Mouse (Mus musculus) heart, embryonic 12.5 days (tissue): Measurements from ENCODE around the gene Gnb1l. TPM values are rescaled to one million over a fixed set of nuclear protein-coding genes. Genes with fewer than 3 reads are reported as not detected.
"Not testable (repeated sequence)": the region's sequence is repeated elsewhere in the genome, so short reads cannot be mapped to it uniquely, and the experiment has no call there.

ENCODE experiments used
- ATAC-seq: fragments of 200-750 bp; cut with Nextera tagmentation; 2 replicates; pipeline ENCODE4 v1.8.0; 2017; ENCODE audit warnings: moderate TSS enrichment, moderate library complexity; ENCODE audit not compliant: insufficient number of reproducible peaks, low FRiP score
- H3K27ac ChIP-seq: fragments of 300-500 bp; sonication (generic); 2 replicates; pipeline ENCODE4 v1.5.1; 2016; ENCODE audit warnings: mild to moderate bottlenecking, moderate library complexity; ENCODE audit not compliant: poor library complexity, severe bottlenecking
- H3K27me3 ChIP-seq: fragments of 300-500 bp; sonication (generic); replicated peaks from 2 replicates; pipeline ENCODE4 v1.6.1; 2016; ENCODE audit warnings: mild to moderate bottlenecking, moderate library complexity
- H3K36me3 ChIP-seq: fragments of 300-500 bp; sonication (generic); 2 replicates; pipeline ENCODE4 v1.6.1; 2016; ENCODE audit warnings: mild to moderate bottlenecking, moderate library complexity
- H3K4me1 ChIP-seq: fragments of 300-500 bp; sonication (generic); replicated peaks from 2 replicates; pipeline ENCODE4 v1.6.1; 2016; ENCODE audit warnings: mild to moderate bottlenecking
- H3K4me2 ChIP-seq: fragments of 300-500 bp; sonication (generic); 2 replicates; pipeline ENCODE4 v1.6.1; 2016; ENCODE audit warnings: mild to moderate bottlenecking, moderate library complexity
- H3K4me3 ChIP-seq: fragments of 300-500 bp; sonication (generic); 2 replicates; pipeline ENCODE4 v1.5.1; 2016; ENCODE audit warnings: mild to moderate bottlenecking
- H3K9ac ChIP-seq: fragments of 300-500 bp; sonication (generic); 2 replicates; pipeline ENCODE4 v1.6.1; 2016; ENCODE audit warnings: mild to moderate bottlenecking, moderate library complexity
- H3K9me3 ChIP-seq: fragments of 300-500 bp; sonication (generic); replicated peaks from 2 replicates; pipeline ENCODE4 v1.6.1; 2016; ENCODE audit warnings: mild to moderate bottlenecking, moderate library complexity
- WGBS: fragments of 180-500 bp; shearing (Covaris S2); methylation state at CpG from one replicate; pipeline ENCODE4 v1.1.7; 2016; 5-methylcytosine and 5-hydroxymethylcytosine counted together
- polyA plus RNA-seq: library from polyadenylated mRNA; unstranded; fragments of >200 nt; fragmentation: Nextera tagmentation; extraction: Ambion mirVana; gene quantifications from 2 replicates; pipeline ENCODE4 v1.2.1, GENCODE M21; 2016

The Gnb1l gene
- polyA plus RNA-seq, 1 experiment from 2014 or later, result 7.8 TPM

DNA sequence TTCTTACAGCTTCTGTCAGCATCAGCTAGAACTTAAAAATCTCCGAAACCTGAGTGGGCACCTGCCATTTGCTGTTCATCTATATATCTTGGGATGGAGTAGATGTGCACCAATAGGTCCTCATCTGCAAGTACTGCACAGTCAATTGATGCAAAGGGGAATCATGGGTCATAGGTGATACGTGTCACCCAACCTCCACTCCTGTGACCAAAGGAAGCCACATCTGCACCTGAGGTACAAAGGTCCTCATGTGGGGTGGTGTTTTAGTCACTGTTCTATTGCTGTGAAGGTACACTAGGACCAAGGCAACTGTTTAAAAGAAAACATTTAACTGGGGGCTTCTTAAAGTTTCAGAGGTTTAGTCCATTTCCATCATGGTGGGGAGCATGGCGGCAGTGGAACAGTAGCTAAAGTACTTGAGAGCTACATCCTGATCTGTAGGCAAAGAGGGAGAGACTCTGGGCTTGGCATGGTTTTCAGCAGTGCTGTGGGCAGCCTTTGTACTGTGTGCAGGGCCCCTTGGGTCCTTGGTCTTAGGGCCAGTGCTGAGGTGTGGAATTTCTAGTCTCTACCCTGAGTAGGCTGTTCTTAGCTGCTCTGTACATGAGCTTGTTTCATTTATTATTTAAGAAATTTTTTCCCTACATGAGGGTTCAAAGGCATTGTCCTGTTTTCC lies 8.1 kb downstream of the Gnb1l start:
- Histone ChIP-seq H3K9me3 (no peaks in the 10 kb centered on the region), H3K4me1 (peaks cover 19% of the 10 kb centered on the region), H3K9ac (no peak overlapping the region), H3K27me3 (peaks cover 6% of the 10 kb centered on the region; the same call in 1 of the 2 replicates), H3K4me3 (no peak overlapping the region), H3K27ac (no peak overlapping the region), H3K4me2 (no peak overlapping the region), H3K36me3 (peaks cover 12% of the 10 kb centered on the region)
- WGBS, result 91% methylated on average over 3 of the region's 3 CpGs
- ATAC-seq, result no peak

DNA sequence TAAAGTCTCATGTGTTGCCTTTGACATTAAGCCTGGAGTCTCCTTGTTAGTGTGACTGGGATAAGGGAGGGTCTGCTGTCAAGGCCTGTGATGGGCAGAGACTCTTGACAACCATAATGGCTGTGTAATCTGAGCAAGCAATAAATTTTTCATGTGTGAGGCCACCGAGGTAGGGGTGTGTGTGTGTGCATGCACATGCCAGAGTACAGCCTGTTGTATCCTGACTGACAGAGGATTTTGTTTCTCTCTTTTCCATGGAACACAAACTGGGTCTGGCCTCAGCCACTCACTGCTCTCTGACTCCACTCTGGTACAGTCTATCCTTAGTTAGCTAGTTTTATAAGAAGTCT lies 8.7 kb downstream of the Gnb1l start:
- no peak for ATAC-seq

DNA sequence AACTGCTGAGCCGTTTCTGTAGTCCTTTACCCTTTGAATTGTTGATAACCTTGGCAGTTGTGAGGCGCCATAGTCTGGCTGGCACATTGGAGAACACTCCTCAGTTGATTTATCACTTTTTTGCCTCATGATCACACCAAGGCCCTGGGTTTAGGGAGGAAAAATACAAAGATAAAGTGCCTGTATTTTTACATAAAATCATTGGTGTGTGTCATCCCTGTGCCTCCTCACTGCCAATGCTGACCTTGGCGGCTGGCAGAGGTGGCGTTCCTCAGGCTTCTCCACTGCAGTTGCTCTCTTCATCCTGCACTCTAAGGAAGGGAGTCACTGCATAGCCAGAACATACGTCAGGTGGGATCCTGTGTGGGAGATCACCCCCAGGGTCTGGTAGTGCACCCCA lies 13.2 kb downstream of the Gnb1l start:
- no peak overlapping the region for H3K4me2 ChIP-seq
- ATAC-seq, result no peak
- H3K9me3 ChIP-seq, result no peaks in the 10 kb centered on the region
- H3K9ac ChIP-seq, result no peak overlapping the region
- H3K4me1 ChIP-seq, result peaks cover 16% of the 10 kb centered on the region
- H3K36me3 ChIP-seq, result no peaks in the 10 kb centered on the region
- 71% methylated on average over 5 of the region's 5 CpGs for WGBS
- H3K4me3 ChIP-seq, result no peak overlapping the region
- peaks cover 6% of the 10 kb centered on the region; the same call in 1 of the 2 replicates for H3K27me3 ChIP-seq
- H3K27ac ChIP-seq, result no peak overlapping the region

More for the DNA sequence above, 8.7 kb downstream of the Gnb1l start:
- H3K9me3 ChIP-seq, result no peaks in the 10 kb centered on the region
- H3K4me3 ChIP-seq, result no peak overlapping the region
- peaks cover 7% of the 10 kb centered on the region; the same call in 1 of the 2 replicates for H3K36me3 ChIP-seq
- no peak overlapping the region for H3K9ac ChIP-seq
- H3K4me1 ChIP-seq, result peaks cover 17% of the 10 kb centered on the region
- no peak overlapping the region for H3K4me2 ChIP-seq
- H3K27me3 ChIP-seq, result peaks cover 6% of the 10 kb centered on the region; the same call in 1 of the 2 replicates
- no peak overlapping the region for H3K27ac ChIP-seq
- WGBS, result 60% methylated on average over 1 of the region's 1 CpGs

DNA sequence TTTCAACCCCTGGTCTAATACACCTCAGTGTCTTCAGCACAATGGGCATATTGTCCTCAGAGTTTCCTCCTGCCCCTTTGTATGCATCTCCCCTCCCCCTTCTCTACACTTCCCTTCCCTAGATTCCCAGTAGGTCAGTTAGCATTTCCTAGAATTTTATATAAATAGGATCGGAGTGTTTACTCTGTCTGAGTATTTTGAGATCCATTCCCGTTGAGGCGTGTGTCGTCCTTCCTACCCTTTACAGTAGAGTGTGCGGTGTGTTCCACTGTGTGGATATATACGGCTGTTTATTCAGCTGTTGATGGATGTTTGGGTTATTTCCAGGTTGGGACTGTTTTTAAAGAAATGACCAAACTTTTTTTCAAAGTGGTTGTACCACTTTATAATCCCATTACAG lies 15.0 kb downstream of the Gnb1l start:
- no peak overlapping the region for H3K9ac ChIP-seq

DNA sequence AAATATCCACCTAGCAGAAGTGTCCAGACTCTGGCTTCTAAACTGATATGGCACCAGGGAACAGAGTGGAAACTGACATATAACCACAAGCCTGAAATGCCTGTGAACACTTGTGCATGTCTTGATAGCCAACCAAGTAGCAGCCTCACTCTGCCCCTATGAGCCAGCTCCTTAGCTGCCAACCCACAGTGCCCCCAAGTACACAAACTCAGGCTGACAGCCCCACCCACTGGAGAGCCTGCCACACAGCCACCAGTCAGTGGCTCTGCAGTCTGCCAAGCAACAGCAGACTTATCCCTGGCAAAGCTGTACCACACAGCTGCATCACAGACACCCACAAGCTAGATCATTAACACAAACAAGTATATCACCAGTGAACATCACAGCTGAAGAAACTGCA lies 19.6 kb downstream of the Gnb1l start:
- H3K4me2 ChIP-seq, result no peak overlapping the region
- no peaks in the 10 kb centered on the region for H3K4me1 ChIP-seq
- no peak overlapping the region for H3K4me3 ChIP-seq
- H3K9me3 ChIP-seq, result no peaks in the 10 kb centered on the region
- no peak for ATAC-seq
- H3K27me3 ChIP-seq, result no peaks in the 10 kb centered on the region
- H3K27ac ChIP-seq, result no peak overlapping the region
- H3K36me3 ChIP-seq, result no peaks in the 10 kb centered on the region
- no peak overlapping the region for H3K9ac ChIP-seq

More for the DNA sequence above, 15.0 kb downstream of the Gnb1l start:
- 58% methylated on average over 6 of the region's 6 CpGs for WGBS
- no peak overlapping the region for H3K4me2 ChIP-seq
- H3K27me3 ChIP-seq, result no peaks in the 10 kb centered on the region; the same call in 1 of the 2 replicates
- H3K27ac ChIP-seq, result no peak overlapping the region
- no peaks in the 10 kb centered on the region for H3K36me3 ChIP-seq
- no peaks in the 10 kb centered on the region for H3K9me3 ChIP-seq
- H3K4me1 ChIP-seq, result peaks cover 16% of the 10 kb centered on the region
- no peak for ATAC-seq
- no peak overlapping the region for H3K4me3 ChIP-seq

DNA sequence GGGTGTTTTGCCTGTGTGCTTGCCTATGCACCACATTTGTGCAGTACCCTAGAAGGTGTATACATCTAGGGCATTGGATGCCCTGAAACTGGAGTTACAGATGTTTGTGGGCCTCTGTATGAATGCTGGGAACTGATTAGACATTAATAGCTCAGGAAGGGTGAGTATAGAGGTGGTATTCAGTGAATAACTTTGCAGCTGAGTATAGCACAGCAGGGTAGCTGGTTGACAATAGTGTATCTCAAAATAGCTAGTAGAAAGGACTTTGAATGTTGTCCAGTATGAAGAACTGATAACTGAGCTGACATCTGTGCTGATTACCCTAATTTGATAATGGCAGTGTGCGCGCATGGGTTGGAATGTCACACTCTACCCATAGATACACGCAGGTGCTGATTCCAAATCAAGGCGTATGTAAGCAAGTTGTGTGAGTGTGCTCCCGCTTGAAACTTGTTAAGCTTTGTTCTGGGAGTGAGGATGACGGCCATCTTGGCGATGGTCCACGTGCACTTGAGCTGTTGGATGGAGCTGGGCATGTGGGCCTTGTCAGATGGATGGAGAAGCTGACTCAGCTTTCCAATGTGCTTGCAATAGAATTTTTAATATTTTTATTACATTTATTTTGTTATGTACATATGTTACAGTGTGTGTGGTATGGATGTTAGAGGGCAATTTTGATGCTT lies 25.2 kb downstream of the Gnb1l start:
- no peak overlapping the region for H3K4me3 ChIP-seq
- H3K4me1 ChIP-seq, result no peaks in the 10 kb centered on the region; the same call in 1 of the 2 replicates
- whole genome bisulfite sequencing, result 64% methylated on average over 8 of the region's 8 CpGs
- H3K9me3 ChIP-seq, result peaks cover 3% of the 10 kb centered on the region; the same call in 1 of the 2 replicates
- no peaks in the 10 kb centered on the region for H3K36me3 ChIP-seq
- no peak overlapping the region for H3K4me2 ChIP-seq
- ATAC-seq, result no peak
- peak overlapping the region; percentile 16; the same call in 1 of the 2 replicates for H3K27ac ChIP-seq
- H3K27me3 ChIP-seq, result no peaks in the 10 kb centered on the region
- no peak overlapping the region for H3K9ac ChIP-seq

DNA sequence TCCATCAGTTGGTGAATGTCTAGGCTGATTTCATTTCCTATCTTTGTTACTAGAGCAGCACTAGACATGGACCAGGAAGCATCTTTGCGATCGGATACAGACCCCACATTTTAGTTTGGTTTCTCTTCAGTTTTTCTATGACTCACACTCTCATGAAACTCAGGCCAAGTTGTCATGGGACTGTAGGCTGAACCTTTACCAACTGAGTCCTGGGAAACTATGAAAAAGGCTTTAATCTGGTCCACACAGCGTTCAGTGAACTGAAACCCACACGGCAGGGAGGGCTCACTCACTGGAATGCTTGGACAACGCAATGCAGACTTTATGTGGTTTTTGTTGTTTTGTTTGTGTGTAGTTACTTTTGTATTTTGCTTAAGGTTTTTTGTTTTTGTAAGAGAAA lies 30.1 kb downstream of the Gnb1l start:
- H3K9me3 ChIP-seq, result peaks cover 9% of the 10 kb centered on the region
- WGBS, result 90% methylated on average over 5 of the region's 5 CpGs
- no peak for ATAC-seq

DNA sequence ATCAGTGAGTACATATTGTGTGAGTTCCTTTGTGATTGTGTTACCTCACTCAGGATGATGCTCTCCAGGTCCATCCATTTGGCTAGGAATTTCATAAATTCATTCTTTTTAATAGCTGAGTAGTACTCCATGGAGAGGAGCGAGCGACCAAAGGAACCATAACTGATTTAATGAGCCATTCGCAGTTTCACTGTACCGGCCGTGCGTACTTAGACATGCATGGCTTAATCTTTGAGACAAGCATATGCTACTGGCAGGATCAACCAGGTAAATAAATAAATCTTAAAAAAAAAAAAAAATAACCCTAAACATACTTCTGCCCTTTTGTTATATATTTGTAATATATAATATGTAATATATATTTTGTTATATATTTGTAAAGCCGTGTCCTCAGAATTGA lies 34.5 kb downstream of the Gnb1l start:
- not testable (repeated sequence) for H3K27ac ChIP-seq, H3K4me3 ChIP-seq, H3K27me3 ChIP-seq, H3K4me1 ChIP-seq, H3K9ac ChIP-seq, H3K9me3 ChIP-seq, H3K36me3 ChIP-seq, H3K4me2 ChIP-seq
- 93% methylated on average over 7 of the region's 7 CpGs for WGBS
- peak; percentile 100 for ATAC-seq

More for the DNA sequence above, 30.1 kb downstream of the Gnb1l start:
- Histone ChIP-seq H3K27ac (no peak overlapping the region), H3K4me2 (no peak overlapping the region), H3K9ac (no peak overlapping the region), H3K4me1 (no peaks in the 10 kb centered on the region; the same call in 1 of the 2 replicates), H3K4me3 (no peak overlapping the region), H3K27me3 (no peaks in the 10 kb centered on the region), H3K36me3 (no peaks in the 10 kb centered on the region)

DNA sequence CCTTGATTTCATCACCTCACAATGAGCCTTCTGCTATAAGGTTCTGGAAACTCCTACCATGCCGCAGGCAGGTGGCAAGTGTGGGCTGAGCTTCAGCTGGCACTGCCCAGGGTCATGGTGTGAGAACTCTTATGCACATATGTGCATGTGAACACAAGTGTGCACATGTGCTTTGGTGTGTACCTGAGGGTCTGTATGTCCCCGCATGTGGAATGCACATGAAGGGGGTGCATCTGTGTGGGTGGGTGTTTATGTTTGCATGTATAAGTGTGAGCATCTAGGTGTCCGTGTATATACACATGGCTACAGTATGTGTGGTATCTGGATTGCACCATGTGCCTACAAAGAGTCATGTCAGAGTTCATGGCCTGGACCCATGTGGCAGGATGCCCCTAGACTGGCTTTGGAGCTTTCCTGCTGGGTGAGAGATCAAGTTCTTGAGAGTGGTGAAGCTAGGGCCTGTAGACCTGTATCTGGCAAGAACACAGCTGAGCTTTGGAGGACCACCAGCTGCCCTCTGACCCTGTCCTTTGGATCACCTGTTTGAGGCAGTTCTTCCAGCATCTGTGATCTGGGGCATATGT lies 39.0 kb downstream of the Gnb1l start:
- 85% methylated on average over 3 of the region's 3 CpGs for WGBS
- ATAC-seq, result no peak
- Histone ChIP-seq H3K36me3 (no peaks in the 10 kb centered on the region), H3K9me3 (no peaks in the 10 kb centered on the region), H3K4me2 (no peak overlapping the region), H3K4me3 (no peak overlapping the region), H3K9ac (no peak overlapping the region), H3K27ac (no peak overlapping the region), H3K4me1 (peaks cover 9% of the 10 kb centered on the region; the same call in 1 of the 2 replicates), H3K27me3 (peaks cover 20% of the 10 kb centered on the region; the same call in 1 of the 2 replicates)

DNA sequence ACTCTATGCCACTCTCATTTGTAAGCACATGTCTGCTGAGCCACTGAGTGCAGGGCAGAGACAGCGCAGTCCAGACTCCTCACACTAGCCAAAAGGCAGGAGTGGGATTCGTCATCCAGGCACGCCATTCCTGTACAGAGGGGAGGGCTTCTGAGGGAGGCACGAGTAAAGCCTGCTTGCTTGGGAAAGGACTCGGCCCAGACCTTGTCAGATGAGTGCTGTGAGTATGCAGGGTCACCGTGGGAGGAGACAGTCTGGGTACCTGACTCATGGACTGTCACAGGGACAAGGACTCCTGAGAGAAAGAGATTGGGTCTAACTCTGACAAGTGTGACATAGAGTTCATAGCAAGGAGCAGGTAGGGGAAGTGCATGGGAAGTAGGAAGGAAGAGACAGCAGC lies 40.8 kb downstream of the Gnb1l start:
- ATAC-seq, result no peak
- H3K9ac ChIP-seq, result no peak overlapping the region
- WGBS, result 45% methylated on average over 6 of the region's 6 CpGs

DNA sequence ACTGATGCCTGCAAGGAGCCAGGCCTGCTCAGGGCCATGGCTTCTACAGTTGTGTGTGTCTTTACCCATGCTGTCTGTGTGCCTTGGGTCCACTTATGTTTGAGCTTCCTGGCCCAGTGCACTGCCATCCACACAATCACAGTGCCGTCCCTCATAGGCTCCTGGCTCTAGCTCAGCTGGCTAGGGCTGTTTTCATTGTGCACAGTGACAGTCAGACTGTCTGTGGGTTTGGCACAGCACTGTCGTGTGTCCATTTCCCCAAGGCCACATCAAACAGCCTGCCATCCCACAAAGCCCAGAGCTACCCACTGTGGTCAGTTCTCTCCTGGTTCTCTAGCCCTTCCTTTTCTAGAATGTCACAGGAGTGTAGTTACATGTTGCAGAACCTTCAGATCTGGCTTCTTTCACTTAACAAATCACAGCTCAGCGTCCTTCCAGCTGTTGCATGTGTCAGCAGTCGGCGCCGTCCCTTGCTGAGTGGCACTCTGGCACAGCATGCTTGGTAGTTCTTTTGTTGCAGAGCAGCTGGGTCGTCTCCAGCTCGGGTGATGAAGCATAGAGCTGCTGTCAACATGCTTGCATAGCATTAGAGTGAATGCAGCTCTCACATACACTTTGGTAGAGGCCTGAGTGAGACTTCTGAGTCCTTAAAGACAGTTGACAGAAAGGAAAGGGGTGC lies 44.8 kb downstream of the Gnb1l start:
- Histone ChIP-seq H3K27me3 (peaks cover 28% of the 10 kb centered on the region), H3K4me2 (no peak overlapping the region), H3K36me3 (no peaks in the 10 kb centered on the region), H3K27ac (no peak overlapping the region), H3K4me3 (no peak overlapping the region), H3K9ac (no peak overlapping the region; the same call in 1 of the 2 replicates), H3K9me3 (no peaks in the 10 kb centered on the region), H3K4me1 (peaks cover 13% of the 10 kb centered on the region)
- peak; percentile 48; the same call in 1 of the 2 replicates for ATAC-seq
- WGBS, result 32% methylated on average over 8 of the region's 8 CpGs

More for the DNA sequence above, 40.8 kb downstream of the Gnb1l start:
- no peak overlapping the region for H3K27ac ChIP-seq
- H3K4me3 ChIP-seq, result no peak overlapping the region
- peaks cover 13% of the 10 kb centered on the region for H3K4me1 ChIP-seq
- H3K27me3 ChIP-seq, result peaks cover 20% of the 10 kb centered on the region; the same call in 1 of the 2 replicates
- H3K9me3 ChIP-seq, result no peaks in the 10 kb centered on the region
- H3K36me3 ChIP-seq, result no peaks in the 10 kb centered on the region
- H3K4me2 ChIP-seq, result no peak overlapping the region
